Mouse (Mus musculus) myocyte (in vitro differentiated cells): Measurements from ENCODE around the gene Otop2.

Experiments used
- CEBPB ChIP-seq: IDR thresholded peaks from 2 replicates; pipeline ENCODE4 v1.6.1; 2011; ENCODE audit warnings: mild to moderate bottlenecking, moderate library complexity; ENCODE audit not compliant: poor library complexity, insufficient read depth, severe bottlenecking
- E2F4 ChIP-seq: IDR thresholded peaks from one replicate; pipeline ENCODE4 v1.6.1; 2011; ENCODE audit warnings: mild to moderate bottlenecking, control low read depth, moderate library complexity; ENCODE audit not compliant: insufficient read depth
- MAX ChIP-seq: IDR thresholded peaks from one replicate; pipeline ENCODE4 v1.6.1; 2011; ENCODE audit warnings: low read depth, mild to moderate bottlenecking, control low read depth
- MYOD1 ChIP-seq, 3 experiments: IDR thresholded peaks; one replicate each; pipeline ENCODE4 v1.6.1; 2011; ENCODE audit warnings: control low read depth in 2 of 3, low read depth in 2 of 3, mild to moderate bottlenecking in 2 of 3, moderate library complexity in 1 of 3; ENCODE audit not compliant: insufficient read length in 2 of 3, control insufficient read depth in 1 of 3
- MYOG ChIP-seq, 3 experiments: IDR thresholded peaks; one replicate each; pipeline ENCODE4 v1.6.1; 2011; ENCODE audit warnings: control low read depth in 2 of 3, low read depth in 2 of 3, mild to moderate bottlenecking in 2 of 3; ENCODE audit not compliant: insufficient read length in 2 of 3, control insufficient read depth in 1 of 3, insufficient read depth in 1 of 3
- POLR2A ChIP-seq: IDR thresholded peaks from one replicate; pipeline ENCODE4 v1.6.1; 2011; ENCODE audit warnings: low read depth, mild to moderate bottlenecking, control low read depth, moderate library complexity; ENCODE audit not compliant: insufficient read length
- POLR2AphosphoS2 ChIP-seq: IDR thresholded peaks from one replicate; pipeline ENCODE4 v1.6.1; 2011; ENCODE audit warnings: low read depth, control low read depth; ENCODE audit not compliant: insufficient read length
- REST ChIP-seq: IDR thresholded peaks from one replicate; pipeline ENCODE4 v1.6.1; 2011; ENCODE audit warnings: mild to moderate bottlenecking, control low read depth, moderate library complexity; ENCODE audit not compliant: insufficient read depth, insufficient read length
- TCF12 ChIP-seq: IDR thresholded peaks from one replicate; pipeline ENCODE4 v1.6.1; 2011; ENCODE audit warnings: mild to moderate bottlenecking, control low read depth; ENCODE audit not compliant: poor library complexity, insufficient read depth, severe bottlenecking
- TCF3 ChIP-seq: IDR thresholded peaks from one replicate; pipeline ENCODE4 v1.6.1; 2011; ENCODE audit warnings: low read depth, control low read depth; ENCODE audit not compliant: insufficient read length
- USF1 ChIP-seq: IDR thresholded peaks from one replicate; pipeline ENCODE4 v1.6.1; 2011; ENCODE audit warnings: low read depth, mild to moderate bottlenecking, control low read depth, moderate library complexity

- TF ChIP-seq TCF12 (no peak), CEBPB (no peak), POLR2A (no peak), USF1 (no peak), E2F4 (no peak), MAX (no peak), POLR2AphosphoS2 (no peak), MYOG (IDR thresholded peaks at IDR 0.05; ENCODE audit: control insufficient read depth in 1 of 3, insufficient read depth in 1 of 3, insufficient read length in 2 of 3, low read depth in 2 of 3) (no peak), MYOD1 (IDR thresholded peaks at IDR 0.05; ENCODE audit: control insufficient read depth in 1 of 3, insufficient read length in 2 of 3, low read depth in 2 of 3) (no peak), TCF3 (no peak), REST (no peak)
Observed at GRCm38 (mm10) chr11:115277604-115277975, 29.4 kb upstream of the Otop2 start.
